Comparison of ENCODE assay signal across 14 mouse cellular contexts in the genomic region with DNA sequence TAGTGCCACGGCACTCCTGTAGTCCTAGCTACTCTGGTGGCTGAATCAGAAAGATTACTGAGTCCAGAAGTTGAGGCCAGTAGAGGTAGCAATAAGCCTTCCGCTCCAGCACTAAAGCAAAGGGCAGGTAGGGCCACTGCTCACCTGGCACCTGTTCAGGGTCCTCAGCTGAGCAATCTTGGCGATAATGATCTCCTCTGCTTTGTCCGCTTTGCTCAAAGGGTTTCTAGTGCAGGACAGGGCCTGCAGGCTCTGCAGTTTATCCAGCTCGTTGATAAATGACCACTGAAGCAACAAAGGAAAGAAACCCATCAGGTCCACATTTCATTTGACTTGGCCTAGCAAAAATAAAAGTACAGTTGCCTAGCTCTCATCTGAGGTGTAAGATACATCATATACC.
"Had no signal": no experiment of that assay in that cellular context is flagged by ENCODE, and none has a peak within 500 bp of the region (broad histone marks: within the 10 kb centered on the region; RNA-seq: fewer than 3 reads in every experiment).

No protein-coding gene starts in this region.

- DNase-seq: gastrocnemius, adult 2 months; gastrocnemius, postnatal 10 days; gastrocnemius, postnatal 25 days; heart, adult 11 months; heart, adult 2 months; heart, postnatal 14 days; heart, postnatal 36 days; kidney, adult 11 months; kidney, adult 8-10 months; kidney, postnatal 10 days; kidney, postnatal 36 days; layer of hippocampus, adult 9-11 months; layer of hippocampus, postnatal 36 days; left cerebral cortex, postnatal 4 days had no signal
